Mouse (Mus musculus): ENCODE measurements around the gene Ajuba.

Gene Ajuba

GRCm38 (mm10) chr14:54544703-54545102 is 32.7 kb downstream of the Ajuba start:
- no peak for DNase-seq (ENCODE audit: low read depth, low spot score)

- no peak for DNase-seq (ENCODE audit: low read depth, low spot score)
Observed at GRCm38 (mm10) chr14:54540771-54541170, 36.6 kb downstream of the Ajuba start.

- no peak for DNase-seq (ENCODE audit: low read depth, low spot score)
Observed at GRCm38 (mm10) chr14:54538580-54538979, 38.8 kb downstream of the Ajuba start.

DNA sequence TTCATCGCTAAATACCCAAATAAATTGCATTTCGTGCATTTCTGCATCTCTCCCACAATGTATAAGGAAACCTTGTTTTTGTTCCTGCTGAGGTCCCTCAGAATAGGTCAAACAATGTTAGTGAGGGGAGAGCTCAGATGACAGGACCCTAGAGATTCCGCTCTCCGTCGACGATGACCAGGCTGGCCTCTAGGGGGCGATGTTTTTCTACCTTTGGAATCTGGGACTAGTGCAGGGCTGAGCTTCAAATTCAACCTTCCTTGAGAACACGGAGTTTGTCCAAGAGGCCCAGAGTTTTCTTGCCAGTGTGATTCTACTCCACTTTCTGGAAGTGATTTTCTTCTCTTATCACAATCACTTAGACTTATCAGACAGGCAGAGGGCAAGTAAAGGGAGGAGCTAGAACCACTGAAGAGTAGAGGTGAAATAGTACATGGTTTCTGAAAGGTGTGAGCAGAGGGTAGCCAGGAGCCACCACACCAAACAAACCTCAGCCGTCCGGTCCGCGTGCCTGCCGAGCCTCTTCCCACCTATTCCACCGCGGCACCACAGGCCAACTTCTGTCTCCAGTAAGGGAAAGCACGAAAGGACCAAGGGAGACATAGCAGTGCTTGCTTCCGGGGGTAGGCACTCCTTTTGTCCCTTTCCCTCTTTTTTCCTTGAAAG is 48.8 kb downstream of the Ajuba start:
- peak; percentile 53 for DNase-seq (ENCODE audit: low read depth, low spot score)

DNA sequence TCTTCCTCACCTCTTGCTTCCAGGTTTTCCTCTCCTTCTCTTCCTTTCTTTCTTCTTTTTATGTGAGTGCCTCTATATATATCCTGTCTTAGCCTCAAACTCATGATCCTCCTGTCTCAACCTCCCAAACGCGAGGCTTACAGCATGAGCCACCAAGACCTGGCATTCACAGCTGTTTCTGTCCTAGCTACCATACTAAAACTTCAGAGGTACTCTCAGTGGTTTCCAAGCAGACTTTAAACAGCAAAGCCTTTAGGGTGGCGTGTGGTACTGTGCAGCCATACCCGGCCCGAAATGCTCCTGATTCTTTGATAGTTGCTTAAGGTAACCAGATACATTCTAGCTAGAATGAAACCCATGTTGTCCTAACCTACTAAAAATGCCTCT is 49.4 kb downstream of the Ajuba start:
- no peak for DNase-seq (ENCODE audit: low read depth, low spot score)

DNA sequence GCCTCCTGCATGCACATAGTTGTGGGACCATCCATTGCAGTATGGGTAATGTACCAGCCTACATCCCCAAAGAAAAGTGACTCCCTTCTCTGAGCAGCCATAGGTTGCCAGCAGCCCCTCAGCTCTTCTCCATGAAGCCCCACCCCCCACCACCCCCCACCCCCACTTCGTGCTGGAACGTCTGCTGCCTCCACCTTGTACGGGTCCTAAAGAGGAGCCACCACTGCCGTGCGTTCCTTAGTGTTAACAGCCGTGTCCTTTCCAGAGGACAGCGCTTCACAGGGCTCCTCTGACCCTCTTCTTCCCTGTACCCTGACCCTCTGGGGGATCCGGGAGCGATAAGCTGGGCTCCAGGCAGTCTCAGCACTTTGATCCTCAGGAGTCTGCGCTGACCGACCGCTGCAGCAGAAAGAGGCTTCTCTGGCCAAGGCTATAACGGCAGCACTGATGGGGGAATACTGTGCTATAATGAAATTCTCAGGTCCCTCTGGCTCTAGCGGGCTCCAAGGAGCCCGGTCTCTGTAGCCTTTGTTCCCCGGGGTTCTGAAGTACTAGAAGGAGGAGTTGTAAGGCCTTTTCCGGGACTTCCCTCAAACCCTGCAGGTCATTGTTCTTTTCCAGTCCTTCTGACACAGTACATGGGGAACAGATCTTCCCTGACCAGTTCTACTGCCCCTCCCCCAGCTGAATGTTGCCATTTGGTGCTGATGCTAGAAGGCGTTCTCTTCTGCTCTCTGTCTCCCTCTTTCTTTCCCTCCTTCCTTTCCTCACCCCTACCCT is 49.9 kb downstream of the Ajuba start:
- DNase-seq (ENCODE audit: low read depth, low spot score), result no peak

- DNase-seq (ENCODE audit: low read depth, low spot score), result no peak
Observed at GRCm38 (mm10) chr14:54523600-54523999, 53.8 kb downstream of the Ajuba start.
